In the genomic region with DNA sequence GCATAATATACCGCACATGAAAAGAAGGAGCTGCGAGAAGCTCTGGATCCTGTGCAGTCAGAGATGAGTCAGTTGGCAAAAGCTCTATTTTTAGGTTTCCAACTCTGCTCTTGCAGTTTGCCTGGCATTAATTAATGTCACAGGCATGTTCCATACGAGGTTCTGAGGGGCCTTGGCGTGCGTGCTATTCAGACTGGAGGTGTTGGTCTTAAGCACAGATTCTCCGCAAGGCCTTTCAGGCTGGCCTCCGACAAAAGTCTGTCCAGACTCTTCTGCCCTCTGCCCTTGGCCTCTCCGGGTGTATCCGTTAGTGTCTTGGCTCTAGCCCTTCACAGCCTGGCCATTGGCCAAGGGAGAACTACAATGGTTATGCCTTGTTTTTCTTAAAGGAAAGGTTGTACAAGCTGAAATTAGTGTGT, we compare ENCODE assay signal across 8 mouse cellular contexts. TPM values are rescaled to one million over a fixed set of nuclear protein-coding genes. Genes with fewer than 3 reads are reported as not detected.
DNase-seq lines count a peak whose midpoint lies in the region; ATAC-seq and TF ChIP-seq lines count a peak whose summit lies in the region.

No protein-coding gene starts in this region.

- H3K27me3 ChIP-seq in heart, embryonic 13.5 days (replicated peaks), result no peaks in the 10 kb centered on the region
- H3K27me3 ChIP-seq in midbrain, embryonic 15.5 days (replicated peaks), result no peaks in the 10 kb centered on the region

- no peak overlapping the region for H3K4me3 ChIP-seq in heart, embryonic 13.5 days
- peak overlapping the region; percentile 62 for H3K4me3 ChIP-seq in layer of hippocampus, adult 2 months
- H3K4me3 ChIP-seq in midbrain, embryonic 15.5 days, result no peak overlapping the region

- 54% methylated on average over 9 of the region's 9 CpGs for WGBS in heart, embryonic 13.5 days
- 87% methylated on average over 9 of the region's 9 CpGs for WGBS in midbrain, embryonic 15.5 days

- no peak for ATAC-seq in CD4-positive, CD25-positive, alpha-beta regulatory T cell, adult 4 months
- ATAC-seq in heart, embryonic 13.5 days (ENCODE audit: extremely low read depth, insufficient number of reproducible peaks, low FRiP score, low TSS enrichment), result no peak
- ATAC-seq in midbrain, embryonic 15.5 days (replicated peaks), result no peak

- peak overlapping the region; percentile 66 for H3K27ac ChIP-seq in heart, embryonic 13.5 days (replicated peaks)
- peak overlapping the region; percentile 98 for H3K27ac ChIP-seq in layer of hippocampus, adult 2 months
- H3K27ac ChIP-seq in midbrain, embryonic 15.5 days, result no peak overlapping the region

- H3K9me3 ChIP-seq in heart, embryonic 13.5 days, result no peaks in the 10 kb centered on the region
- H3K9me3 ChIP-seq in midbrain, embryonic 15.5 days, result no peaks in the 10 kb centered on the region

- no peak overlapping the region for H3K9ac ChIP-seq in heart, embryonic 13.5 days
- no peak overlapping the region for H3K9ac ChIP-seq in midbrain, embryonic 15.5 days

- peak; percentile 34 for DNase-seq in CD4-positive, CD25-positive, alpha-beta regulatory T cell, adult 2 months (ENCODE audit: low read depth, low spot score)
- DNase-seq in adrenal gland, postnatal 10 days, result peak; percentile 84
- DNase-seq in layer of hippocampus, adult 2 months (ENCODE audit: low spot score in 2 of 2), result peak; percentile 51 to 66
- peak; percentile 40 for DNase-seq in right cerebral cortex, postnatal 25 days
- no peak for DNase-seq in cerebellum, postnatal 25 days

- H3K4me1 ChIP-seq in heart, embryonic 13.5 days, result peaks cover 37% of the 10 kb centered on the region
- H3K4me1 ChIP-seq in midbrain, embryonic 15.5 days, result no peaks in the 10 kb centered on the region

- no peak for TF ChIP-seq CTCF in layer of hippocampus, adult 2 months (conservative IDR thresholded peaks at IDR 0.05)

- H3K36me3 ChIP-seq in heart, embryonic 13.5 days, result no peaks in the 10 kb centered on the region
- no peaks in the 10 kb centered on the region for H3K36me3 ChIP-seq in midbrain, embryonic 15.5 days (replicated peaks)

- H3K4me2 ChIP-seq in heart, embryonic 13.5 days, result peak overlapping the region; percentile 3; the same call in 1 of the 2 replicates
- H3K4me2 ChIP-seq in midbrain, embryonic 15.5 days, result no peak overlapping the region

RNA-seq across cellular contexts. Expression of a gene that starts 43.5 kb away (rescaled TPM):
- 1 to 10 TPM; 9.2 to 9.6 TPM for polyA plus RNA-seq in CD4-positive, CD25-positive, alpha-beta regulatory T cell, adult 4 months (2017; shearing (Covaris generic))
- under 1 TPM; 0.54 to 0.64 TPM for total RNA-seq in adrenal gland, postnatal 10 days (2021)
- 0.01 TPM in 1 of 2 replicates, not detected in the other for polyA plus RNA-seq in heart, embryonic 13.5 days (2015; fragmentation: Nextera tagmentation; extraction: Ambion mirVana)
- total RNA-seq in layer of hippocampus, adult 2 months (2021), result 10 to 100 TPM; 23.0 to 23.1 TPM
- not detected in 2 replicates for polyA plus RNA-seq in midbrain, embryonic 15.5 days (2015; fragmentation: Nextera tagmentation; extraction: Ambion mirVana)

Comparison
In these comparisons a context has a peak if more than half of its experiments do, and no peak if none do; other contexts are left out.
1. DNase-seq: peak in CD4-positive, CD25-positive, alpha-beta regulatory T cell, adult 2 months (single experiment), adrenal gland, postnatal 10 days (single experiment), layer of hippocampus, adult 2 months (2 of 2) and right cerebral cortex, postnatal 25 days (single experiment); none in cerebellum, postnatal 25 days (0 of 2).
2. RNA of a gene that starts 43.5 kb away (polyA plus RNA-seq): 9.2 to 9.6 TPM in CD4-positive, CD25-positive, alpha-beta regulatory T cell, adult 4 months; 0.01 TPM in heart, embryonic 13.5 days and not detected in midbrain, embryonic 15.5 days; every median in the first group is over 10 times any median in the second.